Mouse (Mus musculus): Measurements from ENCODE around the gene Hoxb9. TPM values are rescaled to one million over a fixed set of nuclear protein-coding genes. Genes with fewer than 3 reads are reported as not detected.

Hoxb9 gene
- polyA plus RNA-seq, 1 experiment = 0.77 TPM

GRCm38 (mm10) chr11:96290705-96291355, 19.6 kb downstream of the Hoxb9 start:
- H3K4me1 ChIP-seq (ENCODE audit: control insufficient read depth, insufficient read depth, low read length) = no peaks in the 10 kb centered on the region
- no peak overlapping the region for H3K4me3 ChIP-seq (replicated peaks; ENCODE audit: control insufficient read depth, low read depth, low read length)
- WGBS = 70% methylated on average over 17 of the region's 17 CpGs
- no peak overlapping the region for H3K27ac ChIP-seq (ENCODE audit: control insufficient read depth, insufficient read depth, low read depth, low read length, poor library complexity)
- TF ChIP-seq CTCF (IDR thresholded peaks at IDR 0.05; ENCODE audit: control insufficient read depth, insufficient read depth, low read length) = no peak
- no peak for TF ChIP-seq POLR2A (IDR thresholded peaks at IDR 0.05; ENCODE audit: borderline replicate concordance, control insufficient read depth, low read depth, low read length)

GRCm38 (mm10) chr11:96291681-96292564, 20.7 kb downstream of the Hoxb9 start, which contains the start of gene Hoxb6:
Gene Hoxb6, plus strand, starts transcription at chr11:96292476.
- Histone ChIP-seq H3K4me3 (replicated peaks; ENCODE audit: control insufficient read depth, low read depth, low read length) (no peak within 1 kb of the TSS), H3K4me1 (ENCODE audit: control insufficient read depth, insufficient read depth, low read length) (no peaks in the 10 kb centered on the region), H3K27ac (ENCODE audit: control insufficient read depth, insufficient read depth, low read depth, low read length, poor library complexity) (no peak within 1 kb of the TSS)
- 25% methylated on average over 22 of the region's 22 CpGs for WGBS
- TF ChIP-seq POLR2A (IDR thresholded peaks at IDR 0.05; ENCODE audit: borderline replicate concordance, control insufficient read depth, low read depth, low read length) (no peak), CTCF (IDR thresholded peaks at IDR 0.05; ENCODE audit: control insufficient read depth, insufficient read depth, low read length) (no peak)

- Histone ChIP-seq H3K4me3 (replicated peaks; ENCODE audit: control insufficient read depth, low read depth, low read length) (no peak overlapping the region), H3K4me1 (ENCODE audit: control insufficient read depth, insufficient read depth, low read length) (no peaks in the 10 kb centered on the region), H3K27ac (ENCODE audit: control insufficient read depth, insufficient read depth, low read depth, low read length, poor library complexity) (no peak overlapping the region)
- no peak for TF ChIP-seq CTCF (IDR thresholded peaks at IDR 0.05; ENCODE audit: control insufficient read depth, insufficient read depth, low read length)
- no peak for TF ChIP-seq POLR2A (IDR thresholded peaks at IDR 0.05; ENCODE audit: borderline replicate concordance, control insufficient read depth, low read depth, low read length)
- 4% methylated on average over 12 of the region's 12 CpGs for WGBS
These were observed 21.5 kb downstream of the Hoxb9 start for GRCm38 (mm10) chr11:96292565-96293301.

GRCm38 (mm10) chr11:96293302-96293921, 22.2 kb downstream of the Hoxb9 start:
- 1% methylated on average over 22 of the region's 22 CpGs for WGBS
- TF ChIP-seq CTCF (IDR thresholded peaks at IDR 0.05; ENCODE audit: control insufficient read depth, insufficient read depth, low read length) (no peak), POLR2A (IDR thresholded peaks at IDR 0.05; ENCODE audit: borderline replicate concordance, control insufficient read depth, low read depth, low read length) (no peak)
- Histone ChIP-seq H3K27ac (ENCODE audit: control insufficient read depth, insufficient read depth, low read depth, low read length, poor library complexity) (no peak overlapping the region), H3K4me3 (replicated peaks; ENCODE audit: control insufficient read depth, low read depth, low read length) (no peak overlapping the region), H3K4me1 (ENCODE audit: control insufficient read depth, insufficient read depth, low read length) (no peaks in the 10 kb centered on the region)

GRCm38 (mm10) chr11:96294245-96295091, 23.2 kb downstream of the Hoxb9 start:
- under 1% methylated on average over 32 of the region's 32 CpGs for whole genome bisulfite sequencing
- no peak overlapping the region for H3K4me3 ChIP-seq (replicated peaks; ENCODE audit: control insufficient read depth, low read depth, low read length)
- TF ChIP-seq POLR2A (IDR thresholded peaks at IDR 0.05; ENCODE audit: borderline replicate concordance, control insufficient read depth, low read depth, low read length) (no peak), CTCF (IDR thresholded peaks at IDR 0.05; ENCODE audit: control insufficient read depth, insufficient read depth, low read length) (peak; percentile 62)

GRCm38 (mm10) chr11:96295092-96295835, 24.0 kb downstream of the Hoxb9 start:
- no peak overlapping the region for H3K4me3 ChIP-seq (replicated peaks; ENCODE audit: control insufficient read depth, low read depth, low read length)
- H3K27ac ChIP-seq (ENCODE audit: control insufficient read depth, insufficient read depth, low read depth, low read length, poor library complexity) = no peak overlapping the region
- no peaks in the 10 kb centered on the region for H3K4me1 ChIP-seq (ENCODE audit: control insufficient read depth, insufficient read depth, low read length)
- TF ChIP-seq POLR2A (IDR thresholded peaks at IDR 0.05; ENCODE audit: borderline replicate concordance, control insufficient read depth, low read depth, low read length) (no peak), CTCF (IDR thresholded peaks at IDR 0.05; ENCODE audit: control insufficient read depth, insufficient read depth, low read length) (no peak)
- under 1% methylated on average over 30 of the region's 30 CpGs for WGBS

More at GRCm38 (mm10) chr11:96294245-96295091, 23.2 kb downstream of the Hoxb9 start:
- H3K4me1 ChIP-seq (ENCODE audit: control insufficient read depth, insufficient read depth, low read length) = no peaks in the 10 kb centered on the region
- H3K27ac ChIP-seq (ENCODE audit: control insufficient read depth, insufficient read depth, low read depth, low read length, poor library complexity) = no peak overlapping the region
